Mouse (Mus musculus): Measurements from ENCODE around the gene C530008M17Rik.

DNA sequence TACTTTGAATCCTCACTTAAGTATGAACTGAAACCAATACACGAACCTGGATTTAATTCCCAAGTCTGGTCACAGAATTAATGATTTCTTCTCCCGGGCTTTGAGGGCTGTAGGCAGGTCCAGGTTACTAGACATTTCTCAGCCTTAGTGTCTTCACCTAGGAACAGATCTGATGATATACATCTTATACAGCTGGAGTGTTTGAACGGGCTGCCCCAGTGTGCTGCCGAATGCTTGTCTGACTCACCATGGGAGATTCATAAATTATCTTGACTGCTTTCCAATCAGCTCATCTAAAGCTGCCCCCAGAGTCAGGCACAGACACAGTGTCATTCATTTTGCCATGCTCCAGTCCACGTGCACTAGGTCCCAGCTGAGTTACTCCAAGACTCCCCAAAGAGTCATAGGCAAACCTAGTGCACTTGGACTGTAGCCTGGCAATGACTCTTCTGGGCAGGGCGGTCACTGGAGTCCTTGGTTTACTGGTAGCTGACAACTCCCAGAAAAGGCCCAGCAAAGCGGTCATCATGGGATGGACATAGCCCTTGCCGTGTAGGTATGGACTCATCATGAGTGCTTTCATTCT, 70.3 kb downstream of the C530008M17Rik start:
- TF ChIP-seq CTCF (IDR thresholded peaks at IDR 0.05; ENCODE audit: borderline replicate concordance, insufficient read depth, low read depth, low read length) (no peak), POLR2A (IDR thresholded peaks at IDR 0.05; ENCODE audit: borderline replicate concordance, insufficient read depth, low read length) (no peak)

Measured in cerebellum, adult 2 months (tissue).